Mouse (Mus musculus): ENCODE data around the gene Upf3a. TPM values are rescaled to one million over a fixed set of nuclear protein-coding genes. Genes with fewer than 3 reads are reported as not detected.
A peak's percentile ranks its signal among the peaks of the same experiment; 100 is the strongest.
"Not testable (repeated sequence)": the region's sequence is repeated elsewhere in the genome, so short reads cannot be mapped to it uniquely, and the experiment has no call there.

The Upf3a gene
- total RNA-seq (2014; fragmentation: Nextera tagmentation): 16.3 and 23.5 TPM in 2 replicates
- 24.0 and 24.7 TPM in 2 replicates for total RNA-seq (2017)

- peak; percentile 88 for ATAC-seq (replicated peaks; ENCODE audit: poor library complexity, severe bottlenecking)
These were observed at the start of gene Upf3a for GRCm38 (mm10) chr8:13785250-13785763. TSS of gene Upf3a (plus strand) at chr8:13785615.

DNA sequence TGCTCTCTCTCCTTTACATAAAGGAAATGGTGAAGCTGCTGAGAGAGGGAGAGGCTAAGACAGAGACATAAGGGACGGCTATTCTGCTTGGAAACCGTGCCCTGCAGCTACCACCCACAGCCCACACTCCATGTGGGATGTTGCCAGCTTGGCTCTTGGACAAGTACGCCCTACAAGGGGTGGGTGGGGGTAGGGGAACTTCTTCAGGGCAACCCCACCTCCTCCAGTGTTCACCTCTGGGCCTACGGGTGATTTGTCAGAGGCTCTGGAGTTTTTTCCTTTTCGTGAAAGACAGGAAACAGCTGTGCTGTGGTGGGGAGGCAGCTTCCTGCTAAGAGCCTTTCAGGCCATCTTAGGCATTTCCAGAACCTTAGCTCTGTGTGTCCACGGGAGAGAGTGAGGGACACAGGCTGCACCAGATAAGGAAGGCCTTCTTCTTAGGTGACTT lies 45.1 kb upstream of the Upf3a start:
- ATAC-seq (replicated peaks; ENCODE audit: poor library complexity, severe bottlenecking): peak; percentile 95

DNA sequence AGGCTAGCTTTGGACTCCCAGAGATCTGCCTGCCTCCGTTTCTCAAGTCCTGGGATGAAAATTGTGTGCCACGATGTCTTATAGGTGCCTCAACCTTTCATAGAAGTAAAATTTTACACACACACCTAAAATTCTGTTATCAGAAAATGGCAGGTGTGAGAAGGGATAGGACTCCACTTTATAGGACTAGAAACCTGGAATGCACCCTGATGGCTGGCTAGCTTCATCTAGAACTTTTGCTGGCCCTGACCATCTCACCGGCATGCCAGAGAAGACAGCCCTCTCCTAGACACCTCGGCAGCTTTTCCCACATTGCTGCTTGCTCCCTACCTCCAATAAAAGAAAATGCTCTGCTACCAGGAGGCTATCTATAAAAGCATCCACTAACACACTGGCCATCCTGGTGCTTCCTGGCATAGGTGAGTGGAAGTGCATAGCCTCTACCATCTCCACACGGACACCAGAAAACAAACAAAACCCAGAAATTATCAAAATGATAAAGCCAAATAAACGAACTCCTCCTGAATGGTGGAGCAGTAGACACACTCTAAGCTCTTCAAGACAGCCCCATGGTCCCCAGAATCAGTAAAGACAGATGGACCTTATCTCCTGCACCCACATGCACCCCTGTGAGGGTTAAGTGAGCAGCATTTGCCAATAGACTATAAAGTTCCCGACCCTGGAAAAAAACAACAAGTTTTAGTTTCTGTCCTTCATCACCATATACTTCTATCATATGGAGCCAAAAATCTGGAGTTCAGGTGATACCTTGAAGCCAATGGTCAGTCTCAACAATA lies 44.4 kb upstream of the Upf3a start:
- no peak for ATAC-seq (replicated peaks; ENCODE audit: poor library complexity, severe bottlenecking)

- not testable (repeated sequence) for ATAC-seq (replicated peaks; ENCODE audit: poor library complexity, severe bottlenecking)
These were observed 39.2 kb upstream of the Upf3a start for GRCm38 (mm10) chr8:13746212-13746611.

DNA sequence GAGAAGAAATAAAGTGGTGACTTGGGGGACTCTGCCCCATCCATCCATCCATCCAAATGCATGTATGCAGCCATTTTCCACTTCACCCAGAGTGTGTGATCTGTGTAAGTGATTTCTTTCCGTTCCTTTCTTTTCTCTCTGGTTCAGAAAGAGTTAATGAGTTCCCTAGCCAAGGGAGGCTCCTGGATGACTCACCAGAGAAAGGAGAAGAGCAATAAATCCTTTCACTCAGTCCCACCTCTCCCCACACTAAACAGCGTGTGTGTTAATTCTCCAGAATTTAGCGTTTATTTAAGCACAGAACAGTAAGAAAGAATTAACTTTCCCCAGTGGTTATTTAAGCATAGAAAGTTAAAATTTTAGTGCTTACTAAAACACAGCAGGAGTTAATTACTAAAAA lies 37.8 kb upstream of the Upf3a start:
- ATAC-seq (replicated peaks; ENCODE audit: poor library complexity, severe bottlenecking): no peak

DNA sequence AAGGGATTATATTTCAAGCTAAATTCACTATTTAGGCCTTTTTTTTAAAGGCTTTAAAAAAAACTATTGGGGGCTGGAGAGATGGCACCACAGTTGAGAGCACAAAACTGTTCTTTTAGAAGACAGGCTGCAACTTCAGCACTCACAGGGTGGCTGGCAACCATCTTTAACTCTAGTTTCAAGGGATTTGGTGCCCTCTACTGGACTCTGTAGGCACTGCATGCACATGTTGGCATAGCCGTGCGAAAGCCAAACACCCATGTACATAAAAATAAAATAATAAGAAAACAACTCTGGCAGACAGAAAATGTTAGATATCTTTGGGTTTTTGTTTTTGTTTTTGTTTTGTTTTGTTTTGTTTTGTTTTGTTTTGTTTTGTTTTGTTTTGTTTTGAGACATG lies 31.7 kb upstream of the Upf3a start:
- ATAC-seq (replicated peaks; ENCODE audit: poor library complexity, severe bottlenecking): peak; percentile 63

- ATAC-seq (replicated peaks; ENCODE audit: poor library complexity, severe bottlenecking): no peak
These were observed 28.9 kb upstream of the Upf3a start for GRCm38 (mm10) chr8:13756480-13756879.

GRCm38 (mm10) chr8:13756982-13757804 lies 28.2 kb upstream of the Upf3a start, which contains the start of gene Cdc16:
TSS of gene Cdc16 (plus strand) at chr8:13757676.
- ATAC-seq (replicated peaks; ENCODE audit: poor library complexity, severe bottlenecking): peak; percentile 90

DNA sequence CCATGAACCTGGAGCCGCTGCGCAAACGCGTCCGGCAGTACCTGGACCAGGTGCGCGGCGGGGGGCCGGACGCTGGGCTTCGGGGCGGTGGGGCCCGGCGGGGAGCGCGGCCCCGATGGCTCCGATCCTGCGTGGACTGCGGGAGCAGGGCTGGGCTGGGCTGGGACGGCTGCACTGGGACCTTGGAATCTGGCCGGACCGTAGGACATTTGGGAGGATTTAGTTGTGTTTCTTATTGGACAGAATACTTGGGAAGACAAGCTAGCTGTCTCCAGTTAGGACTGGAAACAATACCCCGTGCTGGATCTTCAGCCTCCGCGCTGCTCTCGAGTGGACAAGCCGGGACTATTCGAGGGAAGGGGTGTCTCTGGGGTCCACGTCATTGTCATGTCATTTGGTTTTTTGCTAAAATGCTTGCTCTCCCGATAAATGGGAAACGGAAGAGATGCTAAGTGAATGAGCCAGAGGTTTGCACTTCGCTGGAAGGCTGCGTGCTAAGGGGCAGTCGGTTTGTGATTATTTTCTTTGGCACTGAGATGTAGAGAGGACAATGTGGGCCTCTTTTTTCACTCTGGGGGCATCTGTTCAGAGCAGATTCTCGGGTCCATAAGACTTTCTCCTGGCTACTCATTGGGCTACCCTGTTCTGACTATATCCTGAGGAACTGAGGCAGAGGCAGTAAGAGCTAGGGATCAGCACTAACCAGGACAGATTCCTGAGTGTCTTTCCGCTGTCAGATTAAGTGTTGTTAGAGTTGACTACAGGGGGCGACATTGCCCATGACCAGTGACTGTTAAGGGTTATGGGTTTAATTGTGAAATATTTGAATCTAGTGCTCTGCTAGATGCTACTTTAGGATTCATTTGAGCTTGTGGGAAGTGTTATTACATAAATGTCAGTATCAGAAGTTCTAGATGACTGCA lies 27.3 kb upstream of the Upf3a start:
- peak; percentile 75 for ATAC-seq (replicated peaks; ENCODE audit: poor library complexity, severe bottlenecking)

DNA sequence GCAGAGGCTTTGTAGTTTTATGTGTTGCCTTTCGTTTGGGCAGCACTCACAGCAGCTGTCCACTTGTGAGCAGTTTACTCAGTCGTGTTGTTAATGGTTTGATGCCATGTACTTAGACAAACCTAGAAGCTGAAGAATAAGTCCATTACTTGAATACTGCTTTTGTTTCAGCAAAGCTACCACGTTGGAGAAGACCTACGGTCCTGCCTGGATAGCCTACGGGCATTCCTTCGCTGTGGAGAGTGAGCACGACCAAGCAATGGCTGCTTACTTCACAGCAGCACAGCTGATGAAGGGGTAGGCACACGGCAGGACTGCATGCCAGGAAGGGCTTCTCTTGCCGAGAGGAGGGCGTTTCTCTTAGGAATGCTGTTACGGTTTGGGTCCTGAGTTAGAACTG lies 16.2 kb upstream of the Upf3a start:
- ATAC-seq (replicated peaks; ENCODE audit: poor library complexity, severe bottlenecking): no peak

GRCm38 (mm10) chr8:13780536-13780935 lies 4.9 kb upstream of the Upf3a start:
- peak; percentile 38 for ATAC-seq (replicated peaks; ENCODE audit: poor library complexity, severe bottlenecking)

DNA sequence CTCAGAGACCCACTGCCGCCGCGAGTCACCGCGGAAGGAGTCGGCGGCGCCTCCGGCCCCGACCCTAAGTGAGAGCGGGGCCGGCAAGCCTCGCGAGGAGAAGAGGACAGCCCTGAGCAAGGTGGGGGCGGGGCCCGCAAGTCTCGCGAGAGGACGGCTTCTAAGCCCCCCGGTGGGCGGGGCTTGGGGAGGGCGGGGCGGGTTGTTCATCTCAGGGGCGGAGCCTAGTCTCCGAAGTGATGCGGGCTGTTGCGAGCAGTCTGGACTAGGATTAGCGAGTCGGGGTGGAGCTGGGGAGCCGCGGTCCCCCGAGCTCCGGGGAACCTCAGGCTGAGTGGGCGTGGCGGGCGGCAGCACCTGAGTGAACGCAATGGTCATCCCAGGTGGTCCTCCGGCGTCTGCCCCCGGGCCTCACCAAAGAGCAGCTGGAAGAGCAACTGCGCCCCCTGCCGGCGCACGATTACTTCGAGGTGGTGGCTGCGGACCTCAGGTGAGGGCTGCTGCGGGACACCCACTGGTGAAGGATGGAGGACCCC lies 417 bp downstream of the Upf3a start:
- peak; percentile 73 for ATAC-seq (replicated peaks; ENCODE audit: poor library complexity, severe bottlenecking)

GRCm38 (mm10) chr8:13789606-13790005 lies 4.2 kb downstream of the Upf3a start:
- ATAC-seq (replicated peaks; ENCODE audit: poor library complexity, severe bottlenecking): no peak

DNA sequence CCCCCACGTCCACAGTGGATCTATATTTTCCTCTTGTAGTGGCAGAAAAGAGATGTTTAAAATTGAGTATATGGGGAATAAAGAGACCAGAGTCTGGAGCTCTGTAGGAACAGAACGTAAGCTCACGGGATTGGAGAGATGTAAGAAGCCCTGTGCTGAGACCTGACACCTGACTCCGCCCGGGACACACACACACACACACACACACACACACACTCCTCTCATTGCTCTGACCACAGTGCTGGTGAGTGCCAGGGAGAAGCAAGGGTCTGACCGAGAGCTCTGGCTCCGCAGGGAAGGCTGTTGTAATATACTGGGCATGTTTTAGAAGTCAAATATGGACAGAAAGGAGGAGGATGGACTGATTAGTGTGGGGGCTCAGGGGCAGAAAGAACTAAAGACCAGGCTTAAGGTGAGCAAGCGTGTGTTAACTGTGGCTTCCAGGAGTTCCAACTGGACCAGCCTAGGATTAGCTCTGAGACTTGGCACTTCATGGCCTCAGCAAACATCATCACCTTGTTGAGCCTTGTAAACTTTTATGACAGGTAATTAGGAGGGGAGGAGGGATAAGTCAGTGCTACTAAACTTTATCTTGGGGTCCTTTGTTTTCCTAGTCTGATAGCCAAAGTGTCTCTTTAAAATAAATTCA lies 7.8 kb downstream of the Upf3a start:
- no peak for ATAC-seq (replicated peaks; ENCODE audit: poor library complexity, severe bottlenecking)

- no peak for ATAC-seq (replicated peaks; ENCODE audit: poor library complexity, severe bottlenecking)
These were observed 8.3 kb downstream of the Upf3a start for GRCm38 (mm10) chr8:13793746-13794101.

- ATAC-seq (replicated peaks; ENCODE audit: poor library complexity, severe bottlenecking): no peak
These were observed 12.3 kb downstream of the Upf3a start for GRCm38 (mm10) chr8:13797676-13798075.

DNA sequence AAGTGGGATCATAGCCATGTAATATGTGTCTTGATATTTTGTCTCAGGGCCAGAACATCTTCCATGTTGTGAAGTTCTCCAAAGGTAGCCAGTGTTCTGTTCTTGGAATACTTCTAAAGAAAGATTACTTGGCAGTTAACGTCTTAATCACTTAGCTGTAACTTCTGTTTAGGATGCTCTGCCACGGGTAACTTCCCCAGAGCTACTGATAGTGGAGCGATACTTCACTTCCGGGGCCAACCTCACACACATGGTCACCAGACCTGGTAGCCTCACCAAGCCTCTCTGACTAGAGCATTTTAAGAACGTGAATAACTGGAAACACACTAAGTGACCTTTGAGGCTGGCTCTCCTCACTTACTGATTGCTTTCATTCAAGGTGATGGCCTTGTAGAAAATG lies 14.2 kb downstream of the Upf3a start:
- no peak for ATAC-seq (replicated peaks; ENCODE audit: poor library complexity, severe bottlenecking)

- no peak for ATAC-seq (replicated peaks; ENCODE audit: poor library complexity, severe bottlenecking)
These were observed 43.3 kb downstream of the Upf3a start for GRCm38 (mm10) chr8:13828598-13829172.

- not testable (repeated sequence) for ATAC-seq (replicated peaks; ENCODE audit: poor library complexity, severe bottlenecking)
These were observed 52.9 kb downstream of the Upf3a start, which contains the start of gene AF366264 for GRCm38 (mm10) chr8:13838289-13838688. TSS of gene AF366264 (minus strand) at chr8:13838389.

All from granulocyte monocyte progenitor cell, adult 5-6 weeks (primary cell).